Mouse (Mus musculus): Measurements from ENCODE around the gene Aknad1.

- TF ChIP-seq CTCF (IDR thresholded peaks at IDR 0.05; ENCODE audit: control insufficient read depth, insufficient read depth, low read length) (no peak), POLR2A (IDR thresholded peaks at IDR 0.05; ENCODE audit: borderline replicate concordance, control insufficient read depth, low read depth, low read length) (no peak)
Observed at GRCm38 (mm10) chr3:108792420-108792819, 53.0 kb downstream of the Aknad1 start.
